Mouse (Mus musculus) CH12.LX (cell line): ENCODE data around the gene Slc25a4. TPM values are rescaled to one million over a fixed set of nuclear protein-coding genes. Genes with fewer than 3 reads are reported as not detected.

ENCODE experiments used
- DNase-seq: peaks from one replicate; pipeline ENCODE4 v3.0.0-alpha.2; 2013; ENCODE audit errors: extremely low read depth
- H3K27ac ChIP-seq: 2 replicates; pipeline ENCODE4 v1.5.1; 2012; ENCODE audit warnings: low read depth, mild to moderate bottlenecking, control low read depth, moderate library complexity; ENCODE audit not compliant: insufficient read depth
- H3K27me3 ChIP-seq: replicated peaks from 2 replicates; pipeline ENCODE3; 2012; ENCODE audit warnings: inconsistent platforms
- H3K36me3 ChIP-seq, 2 experiments: replicated peaks in 1 of 2; 2 replicates each; pipeline versions ENCODE3 to v1.6.1; 2012; ENCODE audit warnings: inconsistent platforms in 1 of 2, low read length in 1 of 2, mild to moderate bottlenecking in 1 of 2, mixed read lengths in 1 of 2, moderate library complexity in 1 of 2; ENCODE audit not compliant: control insufficient read depth in 1 of 2, insufficient read depth in 1 of 2
- H3K4me1 ChIP-seq, 2 experiments: 2 replicates each; pipeline ENCODE4 v1.6.1; 2012; ENCODE audit warnings: inconsistent platforms in 1 of 2, moderate library complexity in 1 of 2; ENCODE audit not compliant: insufficient read depth in 2 of 2, control insufficient read depth in 1 of 2
- H3K4me2 ChIP-seq: 2 replicates; pipeline ENCODE4 v1.6.1; 2012; ENCODE audit warnings: low read depth, mild to moderate bottlenecking, control low read depth; ENCODE audit not compliant: poor library complexity, insufficient read depth, severe bottlenecking
- H3K4me3 ChIP-seq, 3 experiments: fragments of 150-350 bp in 1 of 3; sonication (generic) in 1 of 3; replicated peaks in 1 of 3; 2 replicates each; pipeline versions ENCODE3 to v1.5.1; 2011 to 2012; ENCODE audit warnings: low read depth in 2 of 3, low read length in 2 of 3, mild to moderate bottlenecking in 2 of 3, moderate library complexity in 2 of 3, control low read depth in 1 of 3, improper control_type of control experiment in 1 of 3, inconsistent platforms in 1 of 3, mixed read lengths in 1 of 3; ENCODE audit not compliant: poor library complexity in 1 of 3
- H3K79me2 ChIP-seq: replicated peaks from 2 replicates; pipeline ENCODE4 v1.6.1; 2012; ENCODE audit warnings: mild to moderate bottlenecking, moderate library complexity; ENCODE audit not compliant: control insufficient read depth, poor library complexity, insufficient read depth, severe bottlenecking; ENCODE audit errors: extremely low read depth
- H3K9ac ChIP-seq: 2 replicates; pipeline ENCODE4 v1.6.1; 2012; ENCODE audit warnings: low read depth, mild to moderate bottlenecking, control low read depth, moderate library complexity; ENCODE audit not compliant: insufficient read depth
- H3K9me3 ChIP-seq: replicated peaks from 2 replicates; pipeline ENCODE3; 2012; ENCODE audit warnings: low read length, inconsistent platforms, mixed read lengths
- BHLHE40 ChIP-seq: IDR thresholded peaks from 2 replicates; pipeline ENCODE4 v1.6.1; 2011; ENCODE audit warnings: mild to moderate bottlenecking, low read depth, low read length, improper control_type of control experiment
- CHD1 ChIP-seq: IDR thresholded peaks from 2 replicates; pipeline ENCODE4 v1.6.1; 2012; ENCODE audit warnings: low read depth, low read length, improper control_type of control experiment, inconsistent platforms
- E2F4 ChIP-seq: IDR thresholded peaks from 2 replicates; pipeline ENCODE4 v1.6.1; 2011; ENCODE audit warnings: low read depth, low read length, improper control_type of control experiment; ENCODE audit not compliant: insufficient replicate concordance
- ETS1 ChIP-seq: conservative IDR thresholded peaks from 2 replicates; pipeline ENCODE4 v1.6.1; 2012; ENCODE audit warnings: low read depth, mild to moderate bottlenecking, inconsistent platforms, low read length, improper control_type of control experiment, moderate library complexity
- GABPA ChIP-seq: IDR thresholded peaks from 2 replicates; pipeline ENCODE4 v1.6.1; 2012; ENCODE audit warnings: low read depth, low read length, improper control_type of control experiment, inconsistent platforms; ENCODE audit not compliant: insufficient replicate concordance
- HCFC1 ChIP-seq: IDR thresholded peaks from 2 replicates; pipeline ENCODE4 v1.6.1; 2012; ENCODE audit warnings: low read depth, mild to moderate bottlenecking, inconsistent platforms, low read length, improper control_type of control experiment
- IRF4 ChIP-seq: IDR thresholded peaks from 2 replicates; pipeline ENCODE4 v1.6.1; 2014; ENCODE audit warnings: low read depth, mild to moderate bottlenecking, inconsistent platforms, low read length, improper control_type of control experiment
- MAFK ChIP-seq: IDR thresholded peaks from 2 replicates; pipeline ENCODE4 v1.6.1; 2011; ENCODE audit warnings: low read length, improper control_type of control experiment; ENCODE audit not compliant: insufficient replicate concordance
- MYC ChIP-seq: IDR thresholded peaks from 2 replicates; pipeline ENCODE4 v1.6.1; 2011; ENCODE audit warnings: low read depth, mild to moderate bottlenecking, improper control_type of control experiment, low read length
- NELFE ChIP-seq: IDR thresholded peaks from 2 replicates; pipeline ENCODE4 v1.6.1; 2011; ENCODE audit warnings: low read depth, low read length, improper control_type of control experiment
- NRF1 ChIP-seq: IDR thresholded peaks from 2 replicates; pipeline ENCODE4 v1.6.1; 2014; ENCODE audit warnings: low read depth, mild to moderate bottlenecking, inconsistent platforms, low read length, improper control_type of control experiment, moderate library complexity
- RAD21 ChIP-seq: IDR thresholded peaks from 2 replicates; pipeline ENCODE4 v1.6.1; 2011; ENCODE audit warnings: low read depth, mild to moderate bottlenecking, low read length, improper control_type of control experiment, moderate library complexity
- SIN3A ChIP-seq: IDR thresholded peaks from 2 replicates; pipeline ENCODE4 v1.6.1; 2012; ENCODE audit warnings: low read length, improper control_type of control experiment, inconsistent platforms
- SMC3 ChIP-seq: IDR thresholded peaks from 2 replicates; pipeline ENCODE4 v1.6.1; 2011; ENCODE audit warnings: low read depth, low read length, improper control_type of control experiment
- TCF12 ChIP-seq: IDR thresholded peaks from 2 replicates; pipeline ENCODE4 v1.6.1; 2014; ENCODE audit warnings: low read depth, mild to moderate bottlenecking, inconsistent platforms, low read length, improper control_type of control experiment
- UBTF ChIP-seq: IDR thresholded peaks from 2 replicates; pipeline ENCODE4 v1.6.1; 2012; ENCODE audit warnings: low read depth, mild to moderate bottlenecking, inconsistent platforms, low read length, improper control_type of control experiment, moderate library complexity
- USF1 ChIP-seq: IDR thresholded peaks from 2 replicates; pipeline ENCODE4 v1.6.1; 2014; ENCODE audit warnings: low read depth, mild to moderate bottlenecking, inconsistent platforms, low read length, improper control_type of control experiment
- dilution Hi-C: fragments of 300-500 bp; cut with MboI; formaldehyde crosslinking; loops from 2 replicates; pipeline ENCODE4 v1.14.3; 2020; ENCODE audit warnings: low sequenced_read_pairs; ENCODE audit not compliant: extremely low pct_unique_long_range_greater_than_20kb, extremely low pct_ligation_motif_present
- in situ Hi-C: fragments of 300-500 bp; cut with MboI; formaldehyde crosslinking; loops from 3 replicates; pipeline ENCODE4 v1.14.3; 2019; ENCODE audit warnings: low sequenced_read_pairs, low pct_ligation_motif_present, low pct_unique_long_range_greater_than_20kb, mixed read lengths
- polyA plus RNA-seq: library from polyadenylated mRNA; unstranded; fragments of >175 nt; gene quantifications from 2 replicates; pipeline ENCODE4 v1.2.1, GENCODE M21; 2012; ENCODE audit warnings: low read depth; ENCODE audit not compliant: insufficient read length
- total RNA-seq, 2 experiments: library from RNA; depleted of rRNA; stranded (reverse); fragments of 300-350 nt in 1 of 2; fragments of >200 nt in 1 of 2; gene quantifications; 2 replicates each; pipeline ENCODE4 v1.2.3; 2012 to 2014

The Slc25a4 gene
- total and polyA plus RNA-seq, 3 experiments = 365 to 476 (median 403) TPM

GRCm38 (mm10) chr8:46246346-46246745 lies 35.3 kb upstream of the Slc25a4 start:
- Histone ChIP-seq H3K4me2 (no peak overlapping the region), H3K4me3 (no peak overlapping the region)
- no peak for TF ChIP-seq MAFK
- no peak for TF ChIP-seq HCFC1
- TF ChIP-seq UBTF = no peak
- TF ChIP-seq E2F4 = no peak
- no peak for TF ChIP-seq USF1
- TF ChIP-seq RAD21 = no peak
- TF ChIP-seq CHD1 = no peak
- no peak for TF ChIP-seq MYC
- TF ChIP-seq, all 38 proteins: peak for 0
- Histone ChIP-seq H3K36me3 (no peaks in the 10 kb centered on the region), H3K27ac (no peak overlapping the region), H3K4me1 (0 out of 4 replicates have a peak, but pooled peaks cover 2% of the 10 kb centered on the region in 2 experiments), H3K79me2 (no peaks in the 10 kb centered on the region), H3K27me3 (peaks cover 1% of the 10 kb centered on the region), H3K9ac (no peak overlapping the region), H3K9me3 (no peaks in the 10 kb centered on the region)
- dilution Hi-C loops = no loop called here
- no peak for DNase-seq
- in situ Hi-C loops = no loop called here

GRCm38 (mm10) chr8:46242946-46243345 lies 31.9 kb upstream of the Slc25a4 start:
- H3K9me3 ChIP-seq = no peaks in the 10 kb centered on the region
- no peak for DNase-seq
- no peak overlapping the region for H3K4me3 ChIP-seq
- peaks cover 1% of the 10 kb centered on the region for H3K27me3 ChIP-seq
- no peaks in the 10 kb centered on the region for H3K79me2 ChIP-seq
- no peak overlapping the region for H3K4me2 ChIP-seq
- H3K36me3 ChIP-seq = no peaks in the 10 kb centered on the region
- TF ChIP-seq TCF12 = no peak
- TF ChIP-seq SMC3 = no peak
- TF ChIP-seq ETS1 = no peak
- no peak for TF ChIP-seq SIN3A
- no peak for TF ChIP-seq BHLHE40
- TF ChIP-seq NRF1 = no peak
- no peak for TF ChIP-seq NELFE
- TF ChIP-seq IRF4 = no peak
- TF ChIP-seq GABPA = no peak
- dilution Hi-C loops = no loop called here
- H3K9ac ChIP-seq = no peak overlapping the region
- H3K27ac ChIP-seq = no peak overlapping the region
- 0 out of 4 replicates have a peak, but pooled peaks cover 2% of the 10 kb centered on the region in 2 experiments for H3K4me1 ChIP-seq
- in situ Hi-C loops = no loop called here
